Mouse (Mus musculus): ENCODE results near the gene Lce3c.

Lce3c gene

DNA sequence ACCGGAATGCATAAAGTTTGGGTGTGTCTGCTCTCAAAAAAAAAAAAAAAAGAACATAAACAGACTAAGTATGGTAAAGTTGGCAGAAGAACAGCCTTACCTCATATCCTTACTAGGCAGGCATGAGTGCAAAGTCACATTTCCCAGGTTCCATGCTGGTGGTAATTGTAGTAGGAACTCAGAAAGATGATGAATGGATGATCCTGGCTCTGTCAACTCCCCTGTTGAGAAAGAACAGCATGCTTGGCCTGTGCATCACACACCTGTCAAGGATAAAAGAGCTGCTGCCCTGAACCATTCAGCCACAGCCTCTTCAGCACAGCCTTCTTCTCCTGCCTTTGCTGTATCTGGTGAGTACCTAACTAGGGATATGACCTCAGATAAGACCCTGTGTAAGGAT is at the start of gene Lce3c:
Gene Lce3c (plus strand): TSS at position 301 of the 400 bp plus-strand sequence.
- CTCF ChIA-PET, result no interaction called here

DNA sequence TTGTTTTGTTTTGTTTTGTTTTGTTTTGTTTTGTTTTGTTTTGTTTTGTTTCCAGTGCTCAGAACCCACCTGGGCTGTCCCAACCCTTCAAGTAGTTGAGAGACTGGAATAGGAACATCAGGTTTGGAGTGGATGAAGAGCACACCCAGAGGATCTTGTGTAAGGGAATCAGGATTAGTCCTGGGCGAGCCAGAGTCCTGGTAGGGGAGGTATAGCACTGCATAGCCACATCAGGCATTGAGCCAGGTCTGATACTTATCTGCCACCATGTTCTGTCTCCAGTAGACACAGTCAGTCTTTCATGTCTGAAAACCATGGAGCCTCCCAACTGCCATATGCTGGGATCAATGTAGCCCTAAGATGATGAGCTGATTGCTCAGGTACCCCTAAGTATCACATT is 49.8 kb upstream of the Lce3c start:
- CTCF ChIA-PET, result no interaction called here

DNA sequence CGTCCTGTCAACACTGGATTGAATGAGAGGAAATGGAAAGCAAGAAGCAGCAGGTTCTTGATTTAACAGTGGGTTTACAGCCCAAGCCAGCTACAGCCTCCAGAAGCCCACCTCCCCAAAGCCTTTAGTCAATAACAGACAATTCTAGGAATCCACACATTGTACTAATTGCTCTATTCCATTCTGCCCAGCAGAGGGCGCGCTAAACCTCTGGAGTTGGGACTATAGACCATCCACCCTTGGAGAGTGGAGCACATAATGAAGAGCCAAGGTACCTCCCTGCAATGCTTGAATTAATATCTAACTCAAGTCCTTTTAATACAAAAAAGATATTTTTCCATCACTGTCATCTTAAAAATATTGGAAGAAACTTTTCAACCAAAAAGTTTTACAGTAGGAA is 41.3 kb upstream of the Lce3c start:
- CTCF ChIA-PET, result no interaction called here

DNA sequence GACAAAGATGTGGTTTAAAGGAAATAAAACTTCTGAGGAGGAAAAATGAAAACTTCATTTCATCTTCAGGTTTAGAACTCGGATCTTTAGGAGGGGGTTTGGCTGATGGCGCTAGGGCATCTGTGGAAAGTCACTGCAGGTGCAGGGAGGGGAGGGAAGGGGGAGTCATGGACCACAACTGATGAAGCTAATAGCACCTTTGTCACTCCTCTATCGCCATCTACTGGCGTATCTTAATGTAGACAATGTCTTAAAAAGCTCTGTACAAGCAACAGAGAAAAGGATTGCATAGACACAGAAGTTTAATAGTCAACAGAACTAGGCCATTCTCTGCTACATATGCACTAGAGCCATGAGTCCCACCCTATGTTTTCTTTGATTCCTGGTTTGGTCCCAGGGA is 40.6 kb upstream of the Lce3c start:
- CTCF ChIA-PET, result no interaction called here

DNA sequence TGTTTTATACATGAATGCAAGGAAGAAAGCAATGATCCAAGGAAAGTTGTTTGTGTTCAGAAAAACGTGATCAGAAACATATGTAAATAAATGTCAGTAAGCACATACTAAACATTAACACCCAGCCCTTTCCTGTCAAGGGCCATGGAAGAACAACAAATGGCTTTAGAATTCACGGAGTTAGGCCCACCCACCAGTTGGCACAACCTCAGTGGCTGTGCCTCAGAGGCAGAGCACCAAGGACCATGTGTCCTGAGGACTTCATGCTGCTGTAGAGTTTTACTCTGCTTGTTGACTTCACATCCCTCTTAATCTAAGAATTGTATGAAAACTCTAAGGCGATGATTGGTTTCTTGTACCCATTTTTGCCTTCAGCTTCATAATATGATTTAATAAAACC is 39.1 kb upstream of the Lce3c start:
- CTCF ChIA-PET, result no interaction called here

DNA sequence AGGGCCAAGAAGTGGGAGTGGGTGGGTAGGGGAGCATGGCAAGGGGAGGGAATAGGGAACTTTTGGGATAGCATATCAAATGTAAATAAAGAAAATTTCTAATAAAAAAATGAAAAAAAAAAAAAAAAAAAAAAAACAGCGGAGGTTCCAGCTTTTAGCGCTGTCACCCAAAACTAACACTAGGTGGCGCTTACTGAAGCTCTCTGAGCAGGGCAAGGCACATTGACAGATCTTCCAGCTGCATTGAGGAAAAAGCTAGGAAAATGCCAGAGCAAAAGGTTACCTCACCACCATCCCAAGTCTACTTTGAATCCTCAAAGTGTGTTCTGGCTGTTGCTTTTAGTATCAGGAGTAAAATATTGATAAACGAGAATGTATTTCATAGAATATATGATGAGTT is 36.7 kb upstream of the Lce3c start:
- CTCF ChIA-PET, result interaction anchor here (0.7 kb wide), 1 partner anchor 10 kb away, joined by 12 read pairs; no protein-coding TSS in a partner anchor

DNA sequence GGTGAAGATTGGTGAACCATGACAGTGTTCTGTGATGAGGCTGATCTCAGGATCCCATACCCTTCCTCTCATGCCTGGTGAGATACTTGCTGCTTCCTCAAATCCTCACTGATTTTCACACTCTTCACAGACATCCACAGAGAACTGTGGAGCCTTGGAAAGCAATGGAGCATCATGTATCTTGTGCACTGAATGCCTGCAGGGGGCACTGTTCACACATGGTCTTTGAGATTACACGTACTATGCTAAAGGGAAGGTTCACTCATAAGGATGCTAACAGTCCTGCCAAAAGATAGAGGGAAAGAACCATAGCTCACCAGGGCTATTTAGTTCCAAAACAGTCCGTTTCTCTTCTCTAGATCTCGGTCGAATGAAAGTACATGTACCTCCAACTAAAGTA is 23.9 kb upstream of the Lce3c start:
- CTCF ChIA-PET, result no interaction called here

DNA sequence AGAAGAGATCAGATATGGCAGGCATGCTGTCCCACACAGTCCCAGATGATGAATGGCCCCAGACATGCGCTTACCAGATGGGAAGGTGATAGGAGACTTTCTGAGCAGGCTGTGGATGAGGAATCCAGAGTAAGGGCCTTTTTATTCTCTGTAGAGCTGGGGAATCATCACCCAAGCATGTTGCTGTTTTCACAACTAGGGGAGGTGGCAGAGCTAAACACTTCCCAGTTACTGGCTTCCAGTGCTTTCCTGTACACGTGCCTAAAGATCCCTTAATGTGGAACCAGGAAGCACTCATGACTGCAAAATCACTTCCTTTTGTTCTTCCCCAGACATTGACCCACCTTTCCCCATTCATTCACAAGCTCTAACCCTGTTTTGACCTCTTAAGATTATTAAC is 18.2 kb upstream of the Lce3c start, which contains the start of gene Lce3a:
Gene Lce3a (minus strand): TSS at position 101 of the 400 bp plus-strand sequence.
- CTCF ChIA-PET, result no interaction called here

DNA sequence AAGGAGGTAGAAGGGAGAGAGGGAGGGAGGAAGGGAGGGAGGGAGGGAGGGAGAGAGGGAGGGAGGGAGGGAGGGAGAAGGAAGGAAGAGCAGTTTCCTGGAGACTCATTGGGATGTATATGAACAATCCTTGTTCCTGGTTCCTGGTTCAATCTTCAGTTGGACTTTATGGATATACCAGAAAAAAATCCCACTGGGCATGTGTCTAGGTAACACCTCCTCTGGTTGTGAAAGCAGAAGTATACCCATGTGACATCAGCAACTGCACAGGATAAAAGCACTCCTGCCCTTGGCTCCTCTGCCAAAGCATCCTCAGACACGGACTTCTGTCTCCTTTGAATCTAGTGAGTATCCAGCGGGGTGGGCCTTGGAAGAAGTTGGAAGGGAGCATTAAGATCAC is 11.6 kb upstream of the Lce3c start, which contains the start of gene Lce3b:
Gene Lce3b (plus strand): TSS at position 301 of the 400 bp plus-strand sequence.
- CTCF ChIA-PET, result no interaction called here

DNA sequence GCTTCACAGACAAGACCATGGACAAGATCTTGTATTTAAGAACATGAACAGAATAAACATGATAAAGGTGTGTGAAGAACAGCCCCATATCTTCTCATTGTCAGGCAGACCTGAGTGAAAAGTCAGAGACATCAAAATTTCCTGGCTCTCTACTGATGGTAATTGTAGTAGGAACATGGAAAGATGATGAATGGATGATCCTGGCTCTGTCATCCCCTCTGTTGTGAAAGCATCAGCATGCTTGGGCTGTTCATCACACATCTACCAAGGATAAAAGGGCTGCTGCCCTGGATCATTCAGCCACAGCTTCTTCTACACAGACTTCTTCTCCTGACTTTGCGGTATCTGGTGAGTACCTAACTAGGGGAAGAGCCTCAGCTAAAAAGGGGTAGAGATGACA is 12.8 kb downstream of the Lce3c start, which contains the start of gene Lce3d:
Gene Lce3d (plus strand): TSS at position 301 of the 400 bp plus-strand sequence.
- CTCF ChIA-PET, result no interaction called here

DNA sequence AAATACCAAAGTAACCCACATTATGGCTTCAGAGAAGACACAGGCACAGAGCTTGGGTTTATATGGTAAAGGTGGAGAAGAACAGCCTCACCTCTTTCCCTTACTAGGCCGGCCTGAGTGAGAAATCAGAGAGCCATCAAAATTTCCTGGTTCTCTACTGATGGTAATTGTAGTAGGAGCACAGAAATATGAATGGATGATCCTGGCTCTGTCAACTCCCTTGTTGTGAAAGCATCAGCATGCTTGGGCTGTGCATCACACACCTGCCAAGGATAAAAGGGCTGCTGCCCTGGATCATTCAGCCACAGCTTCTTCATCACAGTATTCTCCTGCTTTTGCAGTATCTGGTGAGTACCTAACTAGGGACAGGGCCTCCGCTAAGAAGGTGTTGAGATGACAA is 22.5 kb downstream of the Lce3c start, which contains the start of gene Lce3e:
Gene Lce3e (plus strand): TSS at position 301 of the 400 bp plus-strand sequence.
- CTCF ChIA-PET, result no interaction called here

DNA sequence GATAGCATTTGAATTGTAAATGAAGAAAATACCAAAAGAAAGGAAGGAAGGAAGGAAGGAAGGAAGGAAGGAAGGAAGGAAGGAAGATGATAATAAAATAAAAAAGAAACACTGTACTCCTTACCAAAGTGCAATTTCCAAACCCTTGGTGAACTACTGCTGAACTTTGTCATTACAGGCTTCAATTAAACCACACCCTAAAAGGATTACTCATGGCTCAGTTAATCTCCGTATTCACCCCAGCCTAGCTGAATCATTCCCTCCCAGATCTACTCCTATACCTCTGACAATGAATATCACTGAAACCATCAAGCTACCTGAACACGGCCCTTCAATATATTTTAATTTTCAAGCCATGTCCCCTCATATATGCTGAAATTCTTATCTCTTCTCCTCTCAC is 34.2 kb downstream of the Lce3c start:
- CTCF ChIA-PET, result no interaction called here

DNA sequence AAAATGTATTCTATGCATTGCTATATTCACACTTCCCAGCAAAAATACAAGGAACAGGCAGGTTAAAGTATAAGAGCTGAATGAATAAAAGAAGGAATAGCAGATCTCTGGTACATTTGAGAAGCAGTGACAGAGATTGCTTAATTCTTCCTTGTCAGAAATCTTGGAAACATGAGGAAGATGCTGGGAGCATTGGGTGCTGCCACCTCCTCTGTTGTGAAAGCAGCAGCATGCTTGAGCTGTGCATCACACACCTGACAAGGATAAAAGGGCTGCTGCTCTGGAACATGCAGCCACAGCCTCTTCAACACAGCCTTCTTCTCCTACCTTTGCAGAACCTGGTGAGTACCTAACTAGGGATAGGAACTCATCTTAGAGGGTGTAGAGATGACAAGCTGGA is 47.6 kb downstream of the Lce3c start, which contains the start of gene Lce3f:
Gene Lce3f (plus strand): TSS at position 301 of the 400 bp plus-strand sequence.
- CTCF ChIA-PET, result no interaction called here
